Mouse (Mus musculus): Measurements from ENCODE around the gene Pex6. TPM values are rescaled to one million over a fixed set of nuclear protein-coding genes. Genes with fewer than 3 reads are reported as not detected.

The Pex6 gene
- polyA plus RNA-seq, 1 experiment from 2014 or later = 38.0 TPM

GRCm38 (mm10) chr17:46681466-46682118 lies 29.7 kb upstream of the Pex6 start:
- Histone ChIP-seq H3K4me1 (peaks cover 24% of the 10 kb centered on the region), H3K9ac (peak overlapping the region; percentile 82), H3K36me3 (peaks cover 63% of the 10 kb centered on the region), H3K27ac (peak overlapping the region; percentile 80), H3K9me3 (replicated peaks) (no peaks in the 10 kb centered on the region), H3K4me3 (peak overlapping the region; percentile 50), H3K4me2 (replicated peaks) (peak overlapping the region; percentile 92), H3K27me3 (no peaks in the 10 kb centered on the region)
- ATAC-seq (ENCODE audit: low FRiP score) = peak; percentile 2; the same call in 1 of the 2 replicates
- 24% methylated on average over 12 of the region's 12 CpGs for WGBS

- Histone ChIP-seq H3K9ac (no peak overlapping the region), H3K27ac (no peak overlapping the region), H3K4me1 (peaks cover 24% of the 10 kb centered on the region), H3K9me3 (replicated peaks) (no peaks in the 10 kb centered on the region), H3K36me3 (peaks cover 63% of the 10 kb centered on the region), H3K4me3 (no peak overlapping the region), H3K4me2 (replicated peaks) (no peak overlapping the region), H3K27me3 (no peaks in the 10 kb centered on the region)
- no peak for ATAC-seq (ENCODE audit: low FRiP score)
- 86% methylated on average over 16 of the region's 16 CpGs for WGBS
Observed at GRCm38 (mm10) chr17:46682654-46683389, 28.4 kb upstream of the Pex6 start.

GRCm38 (mm10) chr17:46685913-46686312 lies 25.4 kb upstream of the Pex6 start:
- no peak for ATAC-seq (ENCODE audit: low FRiP score)
- 91% methylated on average over 6 of the region's 6 CpGs for WGBS

GRCm38 (mm10) chr17:46690665-46691064 lies 20.6 kb upstream of the Pex6 start:
- Histone ChIP-seq H3K4me3 (no peak overlapping the region), H3K4me1 (no peaks in the 10 kb centered on the region), H3K9me3 (replicated peaks) (no peaks in the 10 kb centered on the region), H3K9ac (no peak overlapping the region), H3K27me3 (no peaks in the 10 kb centered on the region), H3K4me2 (replicated peaks) (no peak overlapping the region), H3K27ac (no peak overlapping the region), H3K36me3 (peaks cover 30% of the 10 kb centered on the region)
- no peak for ATAC-seq (ENCODE audit: low FRiP score)
- WGBS = 94% methylated on average over 12 of the region's 12 CpGs

More at GRCm38 (mm10) chr17:46685913-46686312, 25.4 kb upstream of the Pex6 start:
- Histone ChIP-seq H3K36me3 (peaks cover 53% of the 10 kb centered on the region), H3K4me2 (replicated peaks) (no peak overlapping the region), H3K4me3 (no peak overlapping the region), H3K4me1 (peaks cover 9% of the 10 kb centered on the region), H3K9me3 (replicated peaks) (no peaks in the 10 kb centered on the region), H3K27me3 (no peaks in the 10 kb centered on the region), H3K27ac (no peak overlapping the region), H3K9ac (no peak overlapping the region)

GRCm38 (mm10) chr17:46691390-46691789 lies 19.9 kb upstream of the Pex6 start:
- no peak for ATAC-seq (ENCODE audit: low FRiP score)
- Histone ChIP-seq H3K4me1 (no peaks in the 10 kb centered on the region), H3K27ac (no peak overlapping the region), H3K36me3 (peaks cover 27% of the 10 kb centered on the region), H3K9ac (no peak overlapping the region), H3K4me2 (replicated peaks) (no peak overlapping the region), H3K9me3 (replicated peaks) (no peaks in the 10 kb centered on the region), H3K4me3 (no peak overlapping the region), H3K27me3 (no peaks in the 10 kb centered on the region)
- 88% methylated on average over 2 of the region's 2 CpGs for WGBS

- WGBS = 90% methylated on average over 1 of the region's 1 CpGs
- H3K4me2 ChIP-seq (replicated peaks) = no peak overlapping the region
- H3K9me3 ChIP-seq (replicated peaks) = no peaks in the 10 kb centered on the region
- ATAC-seq (ENCODE audit: low FRiP score) = no peak
- H3K27ac ChIP-seq = no peak overlapping the region
- H3K27me3 ChIP-seq = no peaks in the 10 kb centered on the region
- H3K36me3 ChIP-seq = peaks cover 31% of the 10 kb centered on the region
- H3K4me1 ChIP-seq = no peaks in the 10 kb centered on the region
- H3K9ac ChIP-seq = no peak overlapping the region
- H3K4me3 ChIP-seq = no peak overlapping the region
Observed at GRCm38 (mm10) chr17:46694517-46695063, 16.7 kb upstream of the Pex6 start.

GRCm38 (mm10) chr17:46698515-46698914 lies 12.7 kb upstream of the Pex6 start:
- Histone ChIP-seq H3K4me1 (peaks cover 22% of the 10 kb centered on the region), H3K36me3 (peaks cover 28% of the 10 kb centered on the region), H3K9ac (no peak overlapping the region), H3K9me3 (replicated peaks) (no peaks in the 10 kb centered on the region), H3K4me3 (no peak overlapping the region), H3K27ac (no peak overlapping the region), H3K27me3 (no peaks in the 10 kb centered on the region), H3K4me2 (replicated peaks) (no peak overlapping the region)
- no peak for ATAC-seq (ENCODE audit: low FRiP score)
- 88% methylated on average over 6 of the region's 6 CpGs for WGBS

- Histone ChIP-seq H3K9ac (no peak overlapping the region), H3K4me1 (peaks cover 29% of the 10 kb centered on the region), H3K27me3 (no peaks in the 10 kb centered on the region), H3K4me3 (no peak overlapping the region), H3K4me2 (replicated peaks) (no peak overlapping the region), H3K9me3 (replicated peaks) (no peaks in the 10 kb centered on the region), H3K27ac (no peak overlapping the region), H3K36me3 (peaks cover 26% of the 10 kb centered on the region)
- WGBS = 89% methylated on average over 5 of the region's 5 CpGs
- no peak for ATAC-seq (ENCODE audit: low FRiP score)
Observed at GRCm38 (mm10) chr17:46699245-46699644, 12.0 kb upstream of the Pex6 start.

GRCm38 (mm10) chr17:46699912-46700311 lies 11.4 kb upstream of the Pex6 start:
- H3K9me3 ChIP-seq (replicated peaks) = no peaks in the 10 kb centered on the region
- no peaks in the 10 kb centered on the region for H3K27me3 ChIP-seq
- WGBS = 92% methylated on average over 3 of the region's 3 CpGs
- H3K27ac ChIP-seq = no peak overlapping the region
- H3K36me3 ChIP-seq = peaks cover 26% of the 10 kb centered on the region
- no peak overlapping the region for H3K4me2 ChIP-seq (replicated peaks)
- peaks cover 30% of the 10 kb centered on the region for H3K4me1 ChIP-seq
- H3K9ac ChIP-seq = no peak overlapping the region
- no peak overlapping the region for H3K4me3 ChIP-seq
- ATAC-seq (ENCODE audit: low FRiP score) = no peak

GRCm38 (mm10) chr17:46701489-46701888 lies 9.8 kb upstream of the Pex6 start:
- H3K4me3 ChIP-seq = no peak overlapping the region
- no peaks in the 10 kb centered on the region for H3K27me3 ChIP-seq
- no peaks in the 10 kb centered on the region for H3K9me3 ChIP-seq (replicated peaks)
- no peak overlapping the region for H3K27ac ChIP-seq
- no peak overlapping the region; the same call in 1 of the 2 replicates for H3K9ac ChIP-seq
- H3K4me2 ChIP-seq (replicated peaks) = no peak overlapping the region
- 81% methylated on average over 12 of the region's 12 CpGs for WGBS
- ATAC-seq (ENCODE audit: low FRiP score) = no peak
- peaks cover 36% of the 10 kb centered on the region for H3K4me1 ChIP-seq
- peaks cover 22% of the 10 kb centered on the region for H3K36me3 ChIP-seq

- Histone ChIP-seq H3K36me3 (peaks cover 22% of the 10 kb centered on the region), H3K4me3 (no peak overlapping the region), H3K9me3 (replicated peaks) (no peaks in the 10 kb centered on the region), H3K9ac (peak overlapping the region; percentile 41; the same call in 1 of the 2 replicates), H3K27me3 (no peaks in the 10 kb centered on the region), H3K4me2 (replicated peaks) (no peak overlapping the region), H3K27ac (no peak overlapping the region), H3K4me1 (peaks cover 39% of the 10 kb centered on the region)
- ATAC-seq (ENCODE audit: low FRiP score) = no peak
- 88% methylated on average over 12 of the region's 12 CpGs for WGBS
Observed at GRCm38 (mm10) chr17:46702100-46702499, 9.2 kb upstream of the Pex6 start.

- Histone ChIP-seq H3K4me3 (0 out of 2 replicates have a peak overlapping the region, but pooled peaks have one; percentile 93), H3K9ac (peak overlapping the region; percentile 93), H3K36me3 (peaks cover 22% of the 10 kb centered on the region), H3K27me3 (no peaks in the 10 kb centered on the region), H3K27ac (no peak overlapping the region), H3K4me2 (replicated peaks) (peak overlapping the region; percentile 79; the same call in 1 of the 2 replicates), H3K9me3 (replicated peaks) (no peaks in the 10 kb centered on the region), H3K4me1 (peaks cover 39% of the 10 kb centered on the region)
- WGBS = 91% methylated on average over 5 of the region's 5 CpGs
- no peak for ATAC-seq (ENCODE audit: low FRiP score)
Observed at GRCm38 (mm10) chr17:46702506-46702905, 8.8 kb upstream of the Pex6 start.
